Mouse (Mus musculus): ENCODE results near the gene Prkd3. TPM values are rescaled to one million over a fixed set of nuclear protein-coding genes. Genes with fewer than 3 reads are reported as not detected.

Prkd3 gene
- polyA plus RNA-seq, 1 experiment from 2014 or later, result 24.1 TPM

DNA sequence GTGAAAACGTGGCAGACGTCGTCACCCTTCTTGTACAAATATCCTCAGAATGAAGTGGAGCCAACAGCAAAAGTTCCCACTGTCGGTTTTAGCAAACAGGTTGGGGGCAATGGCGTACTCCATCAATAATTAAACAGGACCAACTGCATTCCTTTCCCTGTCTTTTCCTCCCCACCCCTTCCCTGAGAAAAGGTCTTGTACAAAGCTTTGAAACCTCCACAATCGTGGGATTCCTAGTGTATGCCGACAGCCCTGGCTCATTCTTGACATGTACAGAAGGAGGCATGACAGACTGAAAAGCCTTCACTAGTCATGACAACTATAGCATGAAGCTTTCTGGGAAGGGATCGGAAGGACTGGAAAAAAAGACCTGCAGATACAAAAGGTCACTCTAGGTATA, 67.4 kb downstream of the Prkd3 start:
- peak; percentile 74 for DNase-seq (ENCODE audit: low spot score)
- TF ChIP-seq CTCF (IDR thresholded peaks at IDR 0.05) (no peak), EP300 (IDR thresholded peaks at IDR 0.05) (no peak)

DNA sequence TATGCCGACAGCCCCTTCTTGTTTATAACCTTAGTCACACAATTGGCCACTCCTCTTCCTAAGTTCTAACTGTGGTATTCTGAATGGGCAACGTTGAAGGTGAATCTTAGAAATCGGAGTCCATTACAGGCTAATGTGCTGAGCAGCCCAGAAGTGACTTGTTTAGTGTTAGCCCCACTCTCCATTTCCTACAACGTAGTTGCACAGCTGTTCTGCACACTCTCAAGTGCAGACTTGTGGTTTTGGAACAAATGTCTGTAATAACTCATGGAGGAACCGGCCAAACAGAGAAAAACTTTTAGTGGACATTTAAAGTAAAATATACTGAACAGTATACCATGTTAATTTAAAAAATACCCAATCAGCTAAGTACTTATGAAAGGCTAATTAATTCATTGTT, 68.5 kb downstream of the Prkd3 start:
- H3K4me1 ChIP-seq (ENCODE audit: insufficient read depth, low read depth, low read length), result no peaks in the 10 kb centered on the region
- H3K27ac ChIP-seq (ENCODE audit: low read length), result no peak overlapping the region
- no peak overlapping the region for H3K4me2 ChIP-seq (replicated peaks; ENCODE audit: low read depth, low read length)
- DNase-seq (ENCODE audit: low spot score) (no peak), ATAC-seq (no peak)
- H3K9ac ChIP-seq (replicated peaks; ENCODE audit: low read depth), result no peak overlapping the region
- H3K27me3 ChIP-seq (replicated peaks; ENCODE audit: insufficient read depth, low read length), result no peaks in the 10 kb centered on the region
- TF ChIP-seq CTCF (IDR thresholded peaks at IDR 0.05) (no peak), EP300 (IDR thresholded peaks at IDR 0.05) (no peak)
- 74% methylated on average over 5 of the region's 5 CpGs for WGBS
- H3K9me3 ChIP-seq (ENCODE audit: low read length), result no peaks in the 10 kb centered on the region
- H3K36me3 ChIP-seq (ENCODE audit: insufficient read depth, low read length), result peaks cover 42% of the 10 kb centered on the region; the same call in 1 of the 2 replicates
- H3K4me3 ChIP-seq (ENCODE audit: low read depth, low read length), result no peak overlapping the region

More for the DNA sequence above, 67.4 kb downstream of the Prkd3 start:
- Histone ChIP-seq H3K4me2 (replicated peaks; ENCODE audit: low read depth, low read length) (no peak overlapping the region), H3K36me3 (ENCODE audit: insufficient read depth, low read length) (peaks cover 46% of the 10 kb centered on the region; the same call in 1 of the 2 replicates), H3K9me3 (ENCODE audit: low read length) (no peaks in the 10 kb centered on the region), H3K27ac (ENCODE audit: low read length) (no peak overlapping the region), H3K4me1 (ENCODE audit: insufficient read depth, low read depth, low read length) (no peaks in the 10 kb centered on the region), H3K27me3 (replicated peaks; ENCODE audit: insufficient read depth, low read length) (no peaks in the 10 kb centered on the region), H3K9ac (replicated peaks; ENCODE audit: low read depth) (no peak overlapping the region), H3K4me3 (ENCODE audit: low read depth, low read length) (no peak overlapping the region)
- 66% methylated on average over 8 of the region's 8 CpGs for WGBS
- ATAC-seq, result peak; percentile 85

DNA sequence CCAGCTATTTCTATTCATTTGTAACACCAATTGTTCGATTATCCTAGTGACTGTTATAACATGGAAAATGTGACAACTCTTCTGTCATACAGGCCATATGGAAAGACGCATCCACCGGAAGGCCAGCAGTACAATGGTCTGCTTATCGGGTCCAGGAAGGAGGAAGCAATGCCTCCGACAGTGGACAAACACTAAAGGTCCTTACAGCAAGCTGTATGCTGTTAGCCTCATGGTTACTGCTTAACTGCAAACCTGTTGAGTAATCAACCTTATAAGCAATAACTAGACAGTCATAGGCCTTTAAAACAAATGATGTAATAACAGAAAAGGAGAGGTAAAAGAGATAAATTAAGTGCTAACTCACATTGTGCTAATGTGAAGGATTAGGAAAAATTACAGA, 69.4 kb downstream of the Prkd3 start:
- TF ChIP-seq CTCF (IDR thresholded peaks at IDR 0.05) (no peak), EP300 (IDR thresholded peaks at IDR 0.05) (no peak)
- no peak for DNase-seq (ENCODE audit: low spot score)
- H3K36me3 ChIP-seq (ENCODE audit: insufficient read depth, low read length), result peaks cover 36% of the 10 kb centered on the region; the same call in 1 of the 2 replicates
- ATAC-seq, result no peak
- no peak overlapping the region for H3K4me3 ChIP-seq (ENCODE audit: low read depth, low read length)
- no peak overlapping the region for H3K4me2 ChIP-seq (replicated peaks; ENCODE audit: low read depth, low read length)
- H3K27me3 ChIP-seq (replicated peaks; ENCODE audit: insufficient read depth, low read length), result no peaks in the 10 kb centered on the region
- 89% methylated on average over 5 of the region's 5 CpGs for WGBS
- no peaks in the 10 kb centered on the region for H3K9me3 ChIP-seq (ENCODE audit: low read length)
- H3K27ac ChIP-seq (ENCODE audit: low read length), result no peak overlapping the region
- H3K4me1 ChIP-seq (ENCODE audit: insufficient read depth, low read depth, low read length), result no peaks in the 10 kb centered on the region
- H3K9ac ChIP-seq (replicated peaks; ENCODE audit: low read depth), result no peak overlapping the region

DNA sequence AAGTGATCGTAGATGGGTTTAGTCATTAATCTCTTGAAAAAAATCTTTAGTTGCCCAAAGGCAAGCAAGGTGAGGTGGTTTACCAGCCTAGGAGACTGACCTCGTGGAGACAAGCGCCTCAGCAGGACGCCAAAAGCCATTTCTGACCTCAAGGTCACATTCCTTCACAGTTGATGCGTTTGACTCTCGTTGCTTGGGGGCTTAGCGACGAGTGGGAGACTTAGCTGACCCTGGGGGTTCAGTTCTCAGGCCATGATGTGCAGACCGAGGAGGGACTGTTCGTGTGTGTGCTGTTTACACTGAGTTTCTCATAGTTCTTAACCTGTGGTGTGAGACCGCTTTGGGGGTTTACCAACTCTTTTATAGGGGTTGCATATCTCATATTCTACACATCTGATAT, 78.0 kb downstream of the Prkd3 start:
- Histone ChIP-seq H3K36me3 (ENCODE audit: insufficient read depth, low read length) (peaks cover 5% of the 10 kb centered on the region; the same call in 1 of the 2 replicates), H3K27me3 (replicated peaks; ENCODE audit: insufficient read depth, low read length) (no peaks in the 10 kb centered on the region), H3K27ac (ENCODE audit: low read length) (no peak overlapping the region), H3K9me3 (ENCODE audit: low read length) (no peaks in the 10 kb centered on the region), H3K4me3 (ENCODE audit: low read depth, low read length) (no peak overlapping the region), H3K9ac (replicated peaks; ENCODE audit: low read depth) (no peak overlapping the region), H3K4me1 (ENCODE audit: insufficient read depth, low read depth, low read length) (no peaks in the 10 kb centered on the region; the same call in 1 of the 2 replicates), H3K4me2 (replicated peaks; ENCODE audit: low read depth, low read length) (no peak overlapping the region)
- WGBS, result 49% methylated on average over 11 of the region's 11 CpGs
- ATAC-seq (no peak), DNase-seq (ENCODE audit: low spot score) (no peak)
- TF ChIP-seq CTCF (IDR thresholded peaks at IDR 0.05) (no peak), EP300 (IDR thresholded peaks at IDR 0.05) (no peak)

DNA sequence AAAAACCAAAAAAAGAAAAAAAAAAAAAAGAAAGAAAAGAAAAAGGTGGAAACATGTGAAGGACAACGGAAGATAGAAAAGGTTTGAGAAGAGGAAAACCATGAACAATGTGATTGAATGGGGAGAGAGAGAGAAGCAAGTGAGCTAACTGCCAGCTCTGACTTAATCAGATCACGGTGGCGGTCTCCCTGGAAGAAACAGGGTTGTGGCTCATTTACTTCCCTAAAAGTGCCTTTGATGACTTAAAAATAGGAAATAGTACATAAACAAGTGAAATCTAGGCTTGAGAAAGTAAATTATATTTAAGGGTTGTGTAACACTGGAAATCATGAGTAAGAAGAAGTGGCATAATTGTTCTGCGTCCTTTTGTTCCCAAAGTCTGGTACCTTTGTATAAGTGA, 81.7 kb downstream of the Prkd3 start:
- Histone ChIP-seq H3K4me2 (replicated peaks; ENCODE audit: low read depth, low read length) (no peak overlapping the region), H3K27ac (ENCODE audit: low read length) (no peak overlapping the region), H3K4me1 (ENCODE audit: insufficient read depth, low read depth, low read length) (no peaks in the 10 kb centered on the region; the same call in 1 of the 2 replicates), H3K4me3 (ENCODE audit: low read depth, low read length) (no peak overlapping the region), H3K9ac (replicated peaks; ENCODE audit: low read depth) (no peak overlapping the region), H3K36me3 (ENCODE audit: insufficient read depth, low read length) (peaks cover 10% of the 10 kb centered on the region; the same call in 1 of the 2 replicates), H3K27me3 (replicated peaks; ENCODE audit: insufficient read depth, low read length) (no peaks in the 10 kb centered on the region), H3K9me3 (ENCODE audit: low read length) (no peaks in the 10 kb centered on the region)
- ATAC-seq (no peak), DNase-seq (ENCODE audit: low spot score) (peak; percentile 10)
- no peak for TF ChIP-seq EP300 (IDR thresholded peaks at IDR 0.05)
- 89% methylated on average over 4 of the region's 4 CpGs for WGBS

DNA sequence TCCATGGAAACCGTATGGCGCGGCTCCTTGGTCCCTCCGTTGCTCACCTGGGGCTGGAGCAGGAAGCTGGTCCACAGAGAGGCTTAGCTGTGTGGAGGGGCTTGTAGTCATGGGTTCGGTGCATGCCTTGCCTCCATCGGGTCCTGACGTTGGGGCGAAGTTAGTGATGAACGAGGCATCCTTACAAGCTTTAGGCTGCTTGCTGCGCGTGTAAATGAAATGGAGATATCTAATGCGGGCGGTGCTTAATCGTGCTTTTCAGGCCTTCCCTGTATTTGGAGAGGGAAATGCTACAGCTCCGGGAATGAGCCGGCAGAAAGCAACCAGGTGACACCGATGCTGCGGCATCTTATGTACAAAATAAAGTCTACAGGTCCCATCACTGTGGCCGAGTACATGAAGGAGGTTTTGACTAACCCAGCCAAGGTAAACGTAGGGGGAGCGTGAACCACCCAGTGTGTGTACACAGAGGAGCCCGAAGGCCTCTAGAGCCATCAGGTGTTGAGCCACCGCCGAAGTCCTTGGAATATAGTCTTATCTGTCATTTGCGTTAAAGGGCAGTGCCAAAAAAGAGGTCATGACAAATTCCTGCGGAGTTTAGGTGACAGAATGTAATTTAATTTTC, 83.3 kb downstream of the Prkd3 start:
- peak overlapping the region; percentile 85 for H3K4me2 ChIP-seq (replicated peaks; ENCODE audit: low read depth, low read length)
- no peak for DNase-seq (ENCODE audit: low spot score)
- H3K36me3 ChIP-seq (ENCODE audit: insufficient read depth, low read length), result peaks cover 5% of the 10 kb centered on the region; the same call in 1 of the 2 replicates
- 5% methylated on average over 26 of the region's 26 CpGs for WGBS
- TF ChIP-seq CTCF (IDR thresholded peaks at IDR 0.05) (no peak), EP300 (IDR thresholded peaks at IDR 0.05) (no peak)
- H3K9me3 ChIP-seq (ENCODE audit: low read length), result no peaks in the 10 kb centered on the region
- ATAC-seq, result peak; percentile 8
- H3K27me3 ChIP-seq (replicated peaks; ENCODE audit: insufficient read depth, low read length), result no peaks in the 10 kb centered on the region
- peak overlapping the region; percentile 15; the same call in 1 of the 2 replicates for H3K27ac ChIP-seq (ENCODE audit: low read length)
- H3K4me3 ChIP-seq (ENCODE audit: low read depth, low read length), result peak overlapping the region; percentile 75
- H3K9ac ChIP-seq (replicated peaks; ENCODE audit: low read depth), result peak overlapping the region; percentile 71
- H3K4me1 ChIP-seq (ENCODE audit: insufficient read depth, low read depth, low read length), result no peaks in the 10 kb centered on the region; the same call in none of the 2 replicates
